Mouse (Mus musculus) ES-E14 (cell line): ENCODE data around the gene Taok3.

Experiments
- MAFK ChIP-seq: IDR thresholded peaks from 2 replicates; pipeline ENCODE4 v1.6.1; 2014; ENCODE audit warnings: mild to moderate bottlenecking, low read depth, low read length, inconsistent platforms; ENCODE audit not compliant: insufficient read depth
- ZC3H11A ChIP-seq: IDR thresholded peaks from 2 replicates; pipeline ENCODE4 v1.6.1; 2012; ENCODE audit warnings: low read depth, mild to moderate bottlenecking, inconsistent platforms, low read length, borderline replicate concordance
- ZNF384 ChIP-seq: IDR thresholded peaks from 2 replicates; pipeline ENCODE4 v1.6.1; 2012; ENCODE audit warnings: low read depth, low read length, inconsistent platforms

DNA sequence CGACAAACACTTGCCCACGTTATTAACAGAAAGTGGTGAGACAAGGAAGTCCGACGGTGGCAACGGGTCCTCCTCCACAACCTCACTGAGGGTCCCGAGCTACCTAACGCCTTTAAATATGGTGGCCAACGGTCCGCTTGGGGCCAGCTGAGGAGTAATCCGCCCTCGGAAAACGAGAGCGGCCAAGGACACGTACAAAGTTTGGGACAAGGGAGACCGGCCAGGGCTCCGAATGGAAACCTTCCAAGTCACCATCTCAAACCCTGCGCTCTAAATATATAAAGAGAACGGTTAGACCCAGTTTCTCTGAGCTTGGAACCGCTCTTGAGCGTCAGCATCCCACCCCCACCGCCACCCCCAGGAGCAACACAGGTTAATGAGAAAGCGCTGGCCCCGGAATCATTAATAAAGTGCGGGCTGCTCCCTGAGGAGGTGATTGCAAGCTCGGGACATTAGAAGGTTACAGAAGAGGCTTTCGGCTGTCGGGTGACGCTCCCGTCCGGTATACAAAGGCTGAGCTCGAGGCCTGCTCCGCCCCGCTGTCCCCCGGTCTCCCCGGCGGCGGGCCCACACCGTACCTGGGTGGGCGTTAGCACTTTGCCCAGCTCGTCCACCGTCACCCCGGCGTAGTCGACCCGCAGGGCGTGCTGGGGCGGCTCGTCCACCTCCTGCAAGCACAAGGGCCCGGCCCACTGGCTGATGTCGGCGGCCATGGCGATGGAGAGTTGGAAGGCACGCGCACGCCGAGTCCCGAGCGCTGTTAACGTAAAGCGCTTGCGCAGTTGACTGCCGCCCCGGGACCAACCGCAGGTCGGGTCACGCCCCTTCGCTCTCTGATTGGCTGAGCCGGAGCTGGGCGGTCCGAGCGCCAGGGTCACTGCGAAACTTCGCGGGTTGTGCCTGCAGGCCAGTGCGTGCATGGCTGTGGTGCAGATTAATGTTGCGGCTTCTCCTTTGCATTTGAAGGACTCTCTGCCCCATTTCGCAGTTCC is 167.2 kb downstream of the Taok3 start, which contains the start of gene Pebp1:
- TF ChIP-seq ZNF384, result no peak
- TF ChIP-seq MAFK, result no peak
- TF ChIP-seq ZC3H11A, result no peak
